Mouse (Mus musculus): ENCODE results near the gene Hsd17b13. TPM values are rescaled to one million over a fixed set of nuclear protein-coding genes. Genes with fewer than 3 reads are reported as not detected.
A peak's percentile ranks its signal among the peaks of the same experiment; 100 is the strongest.

The Hsd17b13 gene
- total and polyA plus RNA-seq, 3 experiments, result not detected

- H3K36me3 ChIP-seq (ENCODE audit: control insufficient read depth, insufficient read depth, low read length), result peaks cover 5% of the 10 kb centered on the region
- no peak overlapping the region for H3K4me3 ChIP-seq
- WGBS, result 77% methylated on average over 3 of the region's 3 CpGs
- H3K79me2 ChIP-seq (replicated peaks; ENCODE audit: control insufficient read depth, insufficient read depth, low read length), result no peaks in the 10 kb centered on the region
- no peak for TF ChIP-seq CTCF (IDR thresholded peaks at IDR 0.05)
- TF ChIP-seq POLR2A (IDR thresholded peaks at IDR 0.05; ENCODE audit: insufficient read depth, low read depth, low read length), result no peak
- TF ChIP-seq EP300 (IDR thresholded peaks at IDR 0.05; ENCODE audit: insufficient read depth, low read depth, low read length), result no peak
- no peak overlapping the region for H3K9ac ChIP-seq (ENCODE audit: low read depth, low read length)
- no peaks in the 10 kb centered on the region for H3K27me3 ChIP-seq (ENCODE audit: control insufficient read depth, insufficient read depth, low read length)
- H3K27ac ChIP-seq, result no peak overlapping the region
- no peaks in the 10 kb centered on the region for H3K4me1 ChIP-seq (ENCODE audit: control insufficient read depth, insufficient read depth, low read length)
- DNase-seq, result no peak
- intact Hi-C loops (cut with DNase I), result no loop called here
Observed at GRCm38 (mm10) chr5:104006811-104007210, 29.6 kb upstream of the Hsd17b13 start.

DNA sequence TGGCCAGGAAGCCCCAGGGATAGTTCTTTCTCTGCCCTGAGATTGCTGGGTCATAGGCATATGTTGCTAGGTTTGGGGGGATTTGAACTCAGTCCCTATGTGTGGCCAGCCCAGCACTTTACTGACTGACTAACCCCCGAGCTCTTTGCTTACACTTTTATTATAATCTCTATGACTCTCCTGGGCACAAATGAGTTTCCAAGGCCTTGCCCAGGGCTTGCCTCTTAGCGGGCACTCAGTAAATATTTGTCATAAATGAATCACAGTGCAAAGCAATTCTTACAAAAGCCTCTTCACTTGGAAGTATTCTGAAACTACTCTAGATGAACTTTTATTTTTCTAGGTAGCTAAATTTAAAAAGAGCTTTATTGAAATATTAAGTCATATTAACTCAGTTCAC is 26.7 kb upstream of the Hsd17b13 start:
- intact Hi-C loops (cut with DNase I), result loop anchor here (5.0 kb wide), 1 partner anchor 213 kb away; no protein-coding TSS in a partner anchor
- H3K36me3 ChIP-seq (ENCODE audit: control insufficient read depth, insufficient read depth, low read length), result no peaks in the 10 kb centered on the region; the same call in none of the 2 replicates

GRCm38 (mm10) chr5:104003256-104003931 is 26.2 kb upstream of the Hsd17b13 start:
- peaks cover 2% of the 10 kb centered on the region for H3K36me3 ChIP-seq (ENCODE audit: control insufficient read depth, insufficient read depth, low read length)
- H3K9ac ChIP-seq (ENCODE audit: low read depth, low read length), result no peak overlapping the region
- H3K27me3 ChIP-seq (ENCODE audit: control insufficient read depth, insufficient read depth, low read length), result no peaks in the 10 kb centered on the region
- no peaks in the 10 kb centered on the region for H3K79me2 ChIP-seq (replicated peaks; ENCODE audit: control insufficient read depth, insufficient read depth, low read length)
- H3K4me1 ChIP-seq (ENCODE audit: control insufficient read depth, insufficient read depth, low read length), result no peaks in the 10 kb centered on the region; the same call in none of the 2 replicates
- intact Hi-C loops (cut with DNase I), result loop anchor here (5.0 kb wide), 1 partner anchor 214 kb away; no protein-coding TSS in a partner anchor
- WGBS, result 67% methylated on average over 15 of the region's 15 CpGs
- no peak overlapping the region for H3K27ac ChIP-seq
- no peak for DNase-seq
- no peak overlapping the region for H3K4me3 ChIP-seq
- no peak for TF ChIP-seq EP300 (IDR thresholded peaks at IDR 0.05; ENCODE audit: insufficient read depth, low read depth, low read length)

More for the DNA sequence above, 26.7 kb upstream of the Hsd17b13 start:
- no peaks in the 10 kb centered on the region for H3K27me3 ChIP-seq (ENCODE audit: control insufficient read depth, insufficient read depth, low read length)
- no peak overlapping the region for H3K9ac ChIP-seq (ENCODE audit: low read depth, low read length)
- H3K27ac ChIP-seq, result no peak overlapping the region
- no peaks in the 10 kb centered on the region for H3K79me2 ChIP-seq (replicated peaks; ENCODE audit: control insufficient read depth, insufficient read depth, low read length)
- TF ChIP-seq CTCF (IDR thresholded peaks at IDR 0.05) (no peak), POLR2A (IDR thresholded peaks at IDR 0.05; ENCODE audit: insufficient read depth, low read depth, low read length) (no peak), EP300 (IDR thresholded peaks at IDR 0.05; ENCODE audit: insufficient read depth, low read depth, low read length) (no peak)
- no peaks in the 10 kb centered on the region; the same call in none of the 2 replicates for H3K4me1 ChIP-seq (ENCODE audit: control insufficient read depth, insufficient read depth, low read length)
- DNase-seq, result no peak
- 94% methylated on average over 2 of the region's 2 CpGs for WGBS
- H3K4me3 ChIP-seq, result no peak overlapping the region

GRCm38 (mm10) chr5:104002549-104003255 is 25.5 kb upstream of the Hsd17b13 start:
- no peak for DNase-seq
- 71% methylated on average over 18 of the region's 18 CpGs for WGBS
- Histone ChIP-seq H3K4me3 (no peak overlapping the region), H3K36me3 (ENCODE audit: control insufficient read depth, insufficient read depth, low read length) (peaks cover 2% of the 10 kb centered on the region), H3K79me2 (replicated peaks; ENCODE audit: control insufficient read depth, insufficient read depth, low read length) (no peaks in the 10 kb centered on the region), H3K4me1 (ENCODE audit: control insufficient read depth, insufficient read depth, low read length) (no peaks in the 10 kb centered on the region; the same call in none of the 2 replicates), H3K27me3 (ENCODE audit: control insufficient read depth, insufficient read depth, low read length) (no peaks in the 10 kb centered on the region), H3K27ac (no peak overlapping the region), H3K9ac (ENCODE audit: low read depth, low read length) (no peak overlapping the region)
- TF ChIP-seq EP300 (IDR thresholded peaks at IDR 0.05; ENCODE audit: insufficient read depth, low read depth, low read length) (no peak), POLR2A (IDR thresholded peaks at IDR 0.05; ENCODE audit: insufficient read depth, low read depth, low read length) (no peak), CTCF (IDR thresholded peaks at IDR 0.05) (no peak)
- intact Hi-C loops (cut with DNase I), result loop anchor here (5.0 kb wide), 1 partner anchor 215 kb away; no protein-coding TSS in a partner anchor

DNA sequence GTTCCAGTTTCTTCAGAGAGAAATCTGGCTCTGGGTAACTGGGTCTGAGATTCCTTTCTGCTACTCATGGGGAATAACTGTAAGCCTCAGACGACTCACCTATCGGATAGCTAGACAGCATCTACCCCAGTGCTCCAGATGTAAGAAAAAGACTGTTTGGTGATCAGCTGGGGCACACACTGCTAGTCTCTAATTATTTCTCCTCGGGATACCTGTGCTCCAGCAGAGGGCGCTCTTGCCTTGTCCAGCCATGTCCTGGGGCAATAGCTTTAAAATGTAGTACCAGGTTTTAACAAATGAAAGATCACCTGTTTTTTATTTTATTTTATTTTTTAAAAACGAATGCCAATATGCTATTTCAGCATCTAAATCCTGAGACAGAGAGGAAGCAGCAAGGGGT is 22.5 kb upstream of the Hsd17b13 start:
- WGBS, result 3% methylated on average over 5 of the region's 5 CpGs
- Histone ChIP-seq H3K4me3 (no peak overlapping the region), H3K36me3 (ENCODE audit: control insufficient read depth, insufficient read depth, low read length) (peaks cover 2% of the 10 kb centered on the region), H3K79me2 (replicated peaks; ENCODE audit: control insufficient read depth, insufficient read depth, low read length) (no peaks in the 10 kb centered on the region), H3K27me3 (ENCODE audit: control insufficient read depth, insufficient read depth, low read length) (no peaks in the 10 kb centered on the region), H3K9ac (ENCODE audit: low read depth, low read length) (peak overlapping the region; percentile 74), H3K4me1 (ENCODE audit: control insufficient read depth, insufficient read depth, low read length) (no peaks in the 10 kb centered on the region; the same call in none of the 2 replicates), H3K27ac (peak overlapping the region; percentile 66)
- intact Hi-C loops (cut with DNase I), result loop anchor here (1.0 to 5.0 kb wide), 6 partner anchors 23 to 338 kb away; no protein-coding TSS in a partner anchor
- TF ChIP-seq CTCF (IDR thresholded peaks at IDR 0.05) (no peak; the same call in 1 of the 2 replicates), POLR2A (IDR thresholded peaks at IDR 0.05; ENCODE audit: insufficient read depth, low read depth, low read length) (no peak), EP300 (IDR thresholded peaks at IDR 0.05; ENCODE audit: insufficient read depth, low read depth, low read length) (peak; percentile 88)
- DNase-seq, result peak; percentile 82 to 87

Measured in heart, adult 2 months (tissue).